Mouse (Mus musculus) midbrain, embryonic 12.5 days (tissue): ENCODE results near the gene Pipox. TPM values are rescaled to one million over a fixed set of nuclear protein-coding genes. Genes with fewer than 3 reads are reported as not detected.
A peak's percentile ranks its signal among the peaks of the same experiment; 100 is the strongest.

ENCODE experiments used
- ATAC-seq: fragments of 200-750 bp; cut with Nextera tagmentation; 2 replicates; pipeline ENCODE4 v1.8.0; 2017; ENCODE audit warnings: low read depth, moderate TSS enrichment, moderate library complexity; ENCODE audit not compliant: low FRiP score
- H3K27ac ChIP-seq: fragments of 300-500 bp; sonication (generic); replicated peaks from 2 replicates; pipeline ENCODE4 v1.5.1; 2016; ENCODE audit warnings: mild to moderate bottlenecking
- H3K27me3 ChIP-seq: fragments of 300-500 bp; sonication (generic); 2 replicates; pipeline ENCODE4 v1.6.1; 2016; ENCODE audit warnings: mild to moderate bottlenecking
- H3K36me3 ChIP-seq: fragments of 300-500 bp; sonication (generic); 2 replicates; pipeline ENCODE4 v1.6.1; 2016
- H3K4me1 ChIP-seq: fragments of 300-500 bp; sonication (generic); 2 replicates; pipeline ENCODE4 v1.6.1; 2016
- H3K4me2 ChIP-seq: fragments of 300-500 bp; sonication (generic); replicated peaks from 2 replicates; pipeline ENCODE4 v1.6.1; 2016; ENCODE audit warnings: mild to moderate bottlenecking, moderate library complexity
- H3K4me3 ChIP-seq: fragments of 300-500 bp; sonication (generic); 2 replicates; pipeline ENCODE4 v1.5.1; 2016; ENCODE audit warnings: mild to moderate bottlenecking
- H3K9ac ChIP-seq: fragments of 300-500 bp; sonication (generic); replicated peaks from 2 replicates; pipeline ENCODE4 v1.6.1; 2016; ENCODE audit warnings: mild to moderate bottlenecking, moderate library complexity
- H3K9me3 ChIP-seq: fragments of 300-500 bp; sonication (generic); 2 replicates; pipeline ENCODE4 v1.6.1; 2016; ENCODE audit warnings: mild to moderate bottlenecking
- WGBS: fragments of 180-500 bp; shearing (Covaris S2); methylation state at CpG from one replicate; pipeline ENCODE4 v1.1.7; 2016; 5-methylcytosine and 5-hydroxymethylcytosine counted together
- polyA plus RNA-seq: library from polyadenylated mRNA; unstranded; fragments of >200 nt; fragmentation: Nextera tagmentation; extraction: Ambion mirVana; gene quantifications from 2 replicates; pipeline ENCODE4 v1.2.1, GENCODE M21; 2016

Pipox gene
- polyA plus RNA-seq, 1 experiment from 2014 or later = 12.0 TPM

DNA sequence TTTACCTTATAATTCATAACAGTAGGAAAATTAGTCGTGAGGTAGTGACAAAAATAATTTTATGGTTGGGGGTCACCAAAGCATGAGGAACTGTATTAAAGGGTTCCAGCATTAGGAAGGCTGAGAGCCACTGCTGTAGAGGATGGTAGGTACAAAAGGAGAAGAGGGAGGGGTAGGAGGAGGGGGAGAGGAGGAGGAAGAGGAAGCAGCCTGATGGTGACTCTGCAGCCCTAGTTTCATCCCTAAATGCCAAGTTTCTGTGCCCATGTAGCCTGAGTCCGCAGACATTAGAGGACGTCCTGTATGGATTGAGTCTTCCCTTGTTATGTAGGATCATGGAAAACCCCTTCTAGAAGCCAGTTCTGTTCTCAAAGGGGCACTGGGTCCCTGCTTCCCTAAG lies 20.8 kb downstream of the Pipox start:
- Histone ChIP-seq H3K4me3 (no peak overlapping the region), H3K27ac (peak overlapping the region; percentile 7; the same call in 1 of the 2 replicates)

DNA sequence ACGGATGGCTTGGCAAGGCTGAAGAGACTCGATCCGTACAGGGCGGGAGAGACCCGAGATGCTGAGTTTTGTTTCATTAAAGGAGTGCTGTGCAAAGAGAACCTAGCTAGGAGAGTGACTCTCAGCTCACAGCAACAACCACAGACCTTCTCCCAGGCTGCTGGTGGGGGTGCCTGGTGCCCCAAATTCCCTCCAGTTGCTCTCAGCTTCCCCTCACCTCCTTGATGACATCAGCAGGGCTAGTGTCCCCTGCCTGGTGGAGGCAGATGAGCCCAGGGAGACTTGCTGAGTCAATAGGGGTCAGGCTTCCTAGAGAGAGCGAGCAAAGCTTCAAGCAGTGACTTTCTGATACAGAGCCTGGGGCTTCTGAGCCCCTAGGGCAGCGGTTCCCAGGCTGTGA lies 21.2 kb downstream of the Pipox start:
- H3K4me1 ChIP-seq = peaks cover 66% of the 10 kb centered on the region
- peak overlapping the region; percentile 24 for H3K4me2 ChIP-seq
- no peak overlapping the region for H3K9ac ChIP-seq
- peaks cover 46% of the 10 kb centered on the region for H3K27me3 ChIP-seq
- no peaks in the 10 kb centered on the region for H3K9me3 ChIP-seq
- H3K27ac ChIP-seq = peak overlapping the region; percentile 7
- H3K36me3 ChIP-seq = no peaks in the 10 kb centered on the region
- no peak overlapping the region for H3K4me3 ChIP-seq
- no peak for ATAC-seq
- 8% methylated on average over 7 of the region's 7 CpGs for WGBS

More for the DNA sequence above, 20.8 kb downstream of the Pipox start:
- H3K9ac ChIP-seq = no peak overlapping the region
- no peak for ATAC-seq
- no peaks in the 10 kb centered on the region for H3K9me3 ChIP-seq
- no peaks in the 10 kb centered on the region for H3K36me3 ChIP-seq
- H3K4me2 ChIP-seq = 0 out of 2 replicates have a peak overlapping the region, but pooled peaks have one; percentile 24
- 43% methylated on average over 3 of the region's 3 CpGs for WGBS
- H3K4me1 ChIP-seq = peaks cover 62% of the 10 kb centered on the region
- H3K27me3 ChIP-seq = peaks cover 50% of the 10 kb centered on the region

DNA sequence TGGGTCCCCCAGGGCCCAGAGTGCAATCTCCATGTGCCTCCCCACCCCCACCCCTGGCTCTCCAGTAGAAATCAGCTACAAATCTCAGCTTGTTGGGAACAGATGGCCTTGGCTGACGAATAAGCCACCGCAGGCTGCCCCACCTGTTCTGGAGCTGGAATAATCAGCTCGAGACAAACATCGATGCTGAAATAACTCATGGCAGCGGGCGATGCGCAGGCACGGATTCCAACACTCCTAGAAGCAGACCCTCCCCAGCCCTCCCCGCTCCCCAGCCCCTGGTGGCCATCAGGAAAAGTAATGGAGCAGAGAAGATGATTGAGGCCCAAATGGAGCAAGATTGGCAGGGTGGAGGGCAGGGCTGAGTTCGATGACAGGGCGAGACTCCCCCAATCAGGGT lies 21.7 kb downstream of the Pipox start:
- Histone ChIP-seq H3K4me2 (peak overlapping the region; percentile 24), H3K9me3 (no peaks in the 10 kb centered on the region), H3K27ac (peak overlapping the region; percentile 7), H3K9ac (no peak overlapping the region), H3K36me3 (no peaks in the 10 kb centered on the region), H3K4me3 (no peak overlapping the region), H3K4me1 (peaks cover 68% of the 10 kb centered on the region), H3K27me3 (peaks cover 46% of the 10 kb centered on the region)
- WGBS = 2% methylated on average over 11 of the region's 11 CpGs
- no peak for ATAC-seq

DNA sequence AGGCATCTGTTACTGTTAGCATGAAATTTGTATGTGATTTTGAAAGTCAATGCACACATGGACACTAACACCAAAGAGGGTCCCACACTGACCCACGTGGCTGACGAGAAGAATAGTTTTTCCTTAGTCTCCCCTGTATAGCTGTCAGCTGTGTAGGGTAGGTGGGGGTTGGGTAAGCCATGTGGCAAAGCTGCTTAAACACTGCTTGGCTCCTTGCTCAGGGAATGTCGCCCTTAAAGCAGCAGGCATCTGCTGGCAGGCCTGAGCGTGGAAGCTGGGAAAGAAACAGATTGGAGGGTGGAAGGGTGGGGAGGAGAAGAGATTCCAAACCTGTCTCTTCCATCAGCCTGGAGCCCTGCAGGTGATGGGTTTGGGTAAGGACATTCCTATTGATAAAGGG lies 22.5 kb downstream of the Pipox start:
- H3K4me1 ChIP-seq = peaks cover 68% of the 10 kb centered on the region
- H3K9me3 ChIP-seq = no peaks in the 10 kb centered on the region
- H3K27ac ChIP-seq = no peak overlapping the region
- H3K4me2 ChIP-seq = no peak overlapping the region
- ATAC-seq = no peak
- no peaks in the 10 kb centered on the region for H3K36me3 ChIP-seq
- H3K9ac ChIP-seq = no peak overlapping the region
- H3K27me3 ChIP-seq = peaks cover 45% of the 10 kb centered on the region
- WGBS = 14% methylated on average over 4 of the region's 4 CpGs
- no peak overlapping the region for H3K4me3 ChIP-seq

DNA sequence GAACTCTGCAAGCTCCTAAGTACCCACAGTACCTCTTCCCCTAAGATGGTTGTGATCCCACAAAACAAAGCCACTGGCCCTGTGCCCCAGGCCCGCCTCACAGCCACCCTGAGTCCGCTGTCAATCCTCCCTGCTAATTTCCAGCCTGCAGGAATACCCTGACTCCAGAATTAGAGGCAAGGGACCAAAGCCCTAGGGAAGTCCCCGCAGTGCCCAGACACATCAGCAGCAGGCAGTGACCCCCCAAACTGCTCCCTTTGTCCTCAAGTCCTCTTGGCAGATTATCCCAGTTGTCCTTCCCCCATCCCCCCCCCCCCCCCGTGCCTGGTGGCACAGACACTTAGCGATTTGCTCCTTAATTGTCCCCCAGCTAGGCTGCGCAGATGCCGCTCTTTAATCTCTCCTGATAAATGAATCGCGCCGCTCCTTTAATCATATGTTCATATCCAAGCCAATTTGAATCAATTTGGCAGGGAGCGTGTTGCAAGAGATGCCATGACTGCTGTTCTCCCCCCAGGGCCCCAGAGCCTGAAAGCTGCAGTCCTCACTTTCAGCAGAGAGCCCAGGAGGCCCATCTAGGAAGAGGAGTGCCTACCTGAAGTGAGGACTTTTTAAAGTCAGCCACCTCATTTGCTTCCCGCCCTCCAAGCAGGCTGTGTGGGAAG lies 26.3 kb downstream of the Pipox start:
- no peak overlapping the region for H3K4me3 ChIP-seq
- 5% methylated on average over 12 of the region's 12 CpGs for WGBS
- H3K27me3 ChIP-seq = peaks cover 60% of the 10 kb centered on the region
- 0 out of 2 replicates have a peak overlapping the region, but pooled peaks have one; percentile 20 for H3K9ac ChIP-seq
- no peaks in the 10 kb centered on the region for H3K9me3 ChIP-seq
- H3K36me3 ChIP-seq = peaks cover 10% of the 10 kb centered on the region; the same call in 1 of the 2 replicates
- peak; percentile 36; the same call in 1 of the 2 replicates for ATAC-seq
- 0 out of 2 replicates have a peak overlapping the region, but pooled peaks have one; percentile 7 for H3K4me2 ChIP-seq
- H3K4me1 ChIP-seq = peaks cover 64% of the 10 kb centered on the region
- H3K27ac ChIP-seq = peak overlapping the region; percentile 44

DNA sequence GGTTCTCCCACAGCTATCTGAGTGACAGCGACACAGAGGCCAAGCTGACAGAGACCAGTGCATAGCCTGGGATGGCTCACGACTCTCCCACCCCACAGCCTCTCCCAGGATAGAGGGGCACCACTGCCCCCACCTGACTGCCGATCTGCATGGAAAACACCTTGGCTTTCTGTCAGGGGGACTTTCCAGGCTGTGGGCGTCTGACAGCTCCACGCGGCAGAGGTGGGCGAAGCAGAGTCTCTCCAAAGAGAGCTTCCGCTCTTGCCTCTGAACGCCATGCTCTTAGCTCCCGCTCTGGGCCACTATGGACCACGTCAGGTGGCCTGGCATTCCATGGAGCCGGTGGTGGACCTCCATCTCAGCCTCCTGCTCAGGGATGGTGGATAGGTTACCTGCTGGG lies 29.1 kb downstream of the Pipox start:
- Histone ChIP-seq H3K27ac (peak overlapping the region; percentile 61; the same call in 1 of the 2 replicates), H3K9ac (no peak overlapping the region), H3K9me3 (no peaks in the 10 kb centered on the region), H3K4me1 (peaks cover 53% of the 10 kb centered on the region), H3K27me3 (peaks cover 72% of the 10 kb centered on the region), H3K36me3 (peaks cover 26% of the 10 kb centered on the region), H3K4me2 (no peak overlapping the region), H3K4me3 (no peak overlapping the region)
- WGBS = 59% methylated on average over 12 of the region's 12 CpGs
- ATAC-seq = no peak

DNA sequence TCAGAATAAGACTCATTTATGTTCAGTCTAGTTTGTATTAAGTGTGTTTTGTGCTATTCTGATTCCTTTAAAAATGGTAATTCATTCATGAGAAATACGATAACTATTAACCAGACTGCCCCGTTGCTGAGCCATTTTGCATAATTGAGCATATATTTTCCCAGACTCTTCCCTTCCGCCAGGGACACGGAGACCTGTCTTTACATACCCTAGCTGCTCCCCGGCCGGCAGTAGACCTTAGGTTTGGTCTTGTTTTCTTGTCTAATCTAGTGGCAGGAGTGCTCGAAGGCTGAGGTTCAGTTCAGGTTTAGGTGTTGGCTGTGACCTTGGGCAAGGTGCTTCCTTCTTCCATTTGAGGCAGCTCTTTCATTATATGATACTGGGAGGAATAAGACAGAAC lies 31.0 kb downstream of the Pipox start:
- H3K4me1 ChIP-seq = peaks cover 62% of the 10 kb centered on the region
- WGBS = 76% methylated on average over 7 of the region's 7 CpGs
- no peak for ATAC-seq
- H3K9me3 ChIP-seq = no peaks in the 10 kb centered on the region
- H3K27me3 ChIP-seq = peaks cover 71% of the 10 kb centered on the region
- no peak overlapping the region for H3K4me2 ChIP-seq
- peaks cover 37% of the 10 kb centered on the region for H3K36me3 ChIP-seq
- no peak overlapping the region for H3K27ac ChIP-seq
- no peak overlapping the region for H3K9ac ChIP-seq
- no peak overlapping the region for H3K4me3 ChIP-seq

DNA sequence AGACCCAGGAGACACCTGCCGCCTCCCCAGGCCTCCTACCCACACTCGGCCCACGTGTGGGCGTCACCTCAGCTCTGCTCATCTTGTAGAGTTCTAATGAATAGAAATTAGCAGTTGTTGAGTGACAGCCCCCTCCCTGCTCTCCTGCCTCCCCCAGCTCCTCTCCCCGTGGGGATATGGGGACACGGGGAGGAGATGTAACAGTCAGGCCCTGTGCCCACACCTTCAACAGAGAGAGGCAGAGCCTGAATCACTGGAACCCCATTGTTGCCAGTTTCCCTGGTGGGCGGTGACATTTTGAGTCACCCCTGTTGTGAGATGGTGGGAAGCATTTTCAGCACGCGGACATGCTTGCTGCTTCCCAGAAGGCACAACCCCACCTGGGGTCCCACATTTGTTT lies 32.9 kb downstream of the Pipox start:
- no peak for ATAC-seq
- WGBS = 82% methylated on average over 9 of the region's 9 CpGs
- H3K27ac ChIP-seq = no peak overlapping the region
- H3K4me2 ChIP-seq = no peak overlapping the region
- peaks cover 56% of the 10 kb centered on the region for H3K4me1 ChIP-seq
- H3K36me3 ChIP-seq = peaks cover 49% of the 10 kb centered on the region
- H3K27me3 ChIP-seq = peaks cover 74% of the 10 kb centered on the region
- no peak overlapping the region for H3K9ac ChIP-seq
- H3K4me3 ChIP-seq = no peak overlapping the region
- no peaks in the 10 kb centered on the region for H3K9me3 ChIP-seq

DNA sequence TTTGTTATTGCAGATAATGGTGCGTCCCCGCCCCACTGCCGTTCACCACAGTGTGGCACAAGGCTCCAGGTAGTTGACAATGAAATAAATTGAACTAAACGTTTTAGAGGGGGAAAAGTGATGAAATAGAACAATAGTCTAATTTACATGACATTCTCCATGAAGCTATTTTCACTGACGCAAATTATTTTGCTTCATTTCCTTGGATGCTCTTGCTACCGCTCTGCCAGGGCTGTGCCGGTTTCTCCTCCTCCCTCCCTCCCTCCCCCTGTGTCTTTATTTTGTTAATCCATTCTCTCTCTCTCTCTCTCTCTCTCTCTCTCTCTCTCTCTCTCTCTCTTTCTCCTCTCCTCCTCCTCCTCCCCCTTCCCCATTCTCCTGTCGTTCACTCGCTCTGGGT lies 35.3 kb downstream of the Pipox start:
- peaks cover 56% of the 10 kb centered on the region for H3K27me3 ChIP-seq
- H3K9ac ChIP-seq = peak overlapping the region; percentile 35; the same call in 1 of the 2 replicates
- WGBS = 27% methylated on average over 9 of the region's 9 CpGs
- no peak for ATAC-seq
- no peak overlapping the region for H3K4me3 ChIP-seq
- H3K4me2 ChIP-seq = no peak overlapping the region
- H3K36me3 ChIP-seq = peaks cover 47% of the 10 kb centered on the region
- no peaks in the 10 kb centered on the region for H3K9me3 ChIP-seq
- peaks cover 54% of the 10 kb centered on the region for H3K4me1 ChIP-seq
- 0 out of 2 replicates have a peak overlapping the region, but pooled peaks have one; percentile 22 for H3K27ac ChIP-seq

DNA sequence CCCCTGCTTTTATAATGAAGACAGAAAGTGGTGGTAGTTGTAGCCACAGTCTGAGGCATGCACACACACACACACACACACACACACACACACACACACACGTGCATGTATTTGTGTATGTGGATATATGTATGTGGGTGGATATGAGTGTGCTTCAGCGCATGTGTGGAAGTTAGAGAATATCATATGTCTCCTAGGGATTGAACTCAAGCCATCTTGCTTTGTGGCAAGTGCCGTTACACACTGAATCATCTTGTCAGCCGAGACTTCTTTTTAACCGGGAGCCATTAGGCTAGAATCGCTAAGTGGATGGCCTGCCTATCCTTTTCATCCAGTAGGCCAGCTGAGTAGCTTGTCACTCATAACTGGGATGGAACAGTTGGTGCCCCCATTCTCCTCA lies 36.8 kb downstream of the Pipox start:
- H3K27me3 ChIP-seq = peaks cover 58% of the 10 kb centered on the region
- H3K4me1 ChIP-seq = peaks cover 54% of the 10 kb centered on the region
- no peaks in the 10 kb centered on the region for H3K9me3 ChIP-seq
- 89% methylated on average over 6 of the region's 6 CpGs for WGBS
- H3K36me3 ChIP-seq = peaks cover 59% of the 10 kb centered on the region
- ATAC-seq = no peak
- no peak overlapping the region for H3K4me3 ChIP-seq
- no peak overlapping the region for H3K4me2 ChIP-seq
- H3K27ac ChIP-seq = no peak overlapping the region
- H3K9ac ChIP-seq = no peak overlapping the region

DNA sequence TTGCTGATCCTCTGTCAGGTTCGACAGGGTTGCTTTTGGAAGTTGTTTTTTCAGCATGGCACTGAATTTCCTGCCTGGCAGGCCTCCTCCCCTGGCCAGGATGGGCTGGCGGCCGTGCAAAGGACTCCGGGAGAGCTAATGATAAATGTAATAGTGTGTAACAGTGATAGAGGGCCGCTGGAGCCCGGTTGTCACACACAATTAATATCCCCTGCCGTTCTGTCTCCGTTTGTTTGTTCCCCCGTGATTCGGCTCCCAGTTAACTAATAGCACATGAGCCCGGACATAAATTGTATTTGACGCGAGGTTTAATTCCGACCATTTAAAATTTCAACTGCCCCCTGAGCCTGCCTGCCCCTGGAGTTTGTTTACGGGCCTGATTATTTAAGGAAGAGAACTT lies 38.5 kb downstream of the Pipox start:
- no peak for ATAC-seq
- 39% methylated on average over 15 of the region's 15 CpGs for WGBS
- Histone ChIP-seq H3K4me3 (no peak overlapping the region), H3K9ac (0 out of 2 replicates have a peak overlapping the region, but pooled peaks have one; percentile 2), H3K27me3 (peaks cover 41% of the 10 kb centered on the region), H3K27ac (peak overlapping the region; percentile 67), H3K4me1 (peaks cover 64% of the 10 kb centered on the region), H3K36me3 (peaks cover 57% of the 10 kb centered on the region), H3K4me2 (no peak overlapping the region), H3K9me3 (no peaks in the 10 kb centered on the region)

DNA sequence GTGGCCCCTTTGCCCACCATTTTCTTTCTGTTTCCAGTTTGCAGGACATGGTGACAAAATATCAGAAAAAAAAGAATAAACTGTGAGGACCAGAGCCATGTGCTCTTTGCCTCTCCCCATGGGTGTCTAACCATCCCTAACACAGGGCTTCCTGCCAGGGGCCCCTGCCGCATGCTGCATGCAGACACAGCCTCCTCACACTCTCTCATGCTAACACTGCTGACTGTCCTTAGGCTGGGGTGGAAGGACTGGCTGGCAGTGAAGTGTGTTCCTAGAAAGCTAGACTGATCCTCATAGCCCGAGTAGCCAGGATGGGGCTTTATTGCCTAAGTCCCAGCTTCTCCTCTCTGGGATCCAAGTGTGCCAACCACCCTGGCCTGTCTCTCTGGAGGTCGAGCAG lies 39.3 kb downstream of the Pipox start:
- H3K9me3 ChIP-seq = no peaks in the 10 kb centered on the region
- WGBS = 57% methylated on average over 3 of the region's 3 CpGs
- H3K9ac ChIP-seq = peak overlapping the region; percentile 2; the same call in 1 of the 2 replicates
- H3K36me3 ChIP-seq = peaks cover 56% of the 10 kb centered on the region
- H3K4me3 ChIP-seq = no peak overlapping the region
- H3K27me3 ChIP-seq = peaks cover 33% of the 10 kb centered on the region
- ATAC-seq = no peak
- H3K4me2 ChIP-seq = no peak overlapping the region
- peak overlapping the region; percentile 67 for H3K27ac ChIP-seq
- peaks cover 68% of the 10 kb centered on the region for H3K4me1 ChIP-seq
